Mouse (Mus musculus): ENCODE results near the gene D7Ertd443e. TPM values are rescaled to one million over a fixed set of nuclear protein-coding genes. Genes with fewer than 3 reads are reported as not detected.

D7Ertd443e gene
- polyA plus RNA-seq, 1 experiment from 2014 or later = 0.07 TPM

DNA sequence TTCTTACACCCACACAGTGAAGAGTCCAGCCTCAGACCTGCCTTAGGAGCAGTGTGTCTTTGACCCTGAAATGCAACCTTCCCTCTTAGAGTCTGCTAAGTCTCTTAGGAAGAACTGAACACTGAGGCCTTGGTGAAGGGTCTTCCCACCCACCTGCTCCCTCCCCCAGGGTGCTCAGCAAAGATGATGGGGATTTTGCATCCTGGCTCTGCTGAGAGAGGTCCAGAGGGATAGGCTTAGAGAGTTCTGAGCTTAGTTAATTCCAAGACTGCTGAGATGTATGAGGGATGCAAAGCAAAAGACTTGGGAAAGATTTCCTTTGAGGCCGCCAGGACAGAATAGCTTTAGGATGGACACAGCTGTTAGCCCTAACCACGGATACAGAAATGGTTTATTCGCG is 158.4 kb downstream of the D7Ertd443e start:
- no peak overlapping the region for H3K27ac ChIP-seq (ENCODE audit: low read length)
- no peak overlapping the region for H3K4me2 ChIP-seq (ENCODE audit: low read depth, low read length)
- H3K36me3 ChIP-seq (ENCODE audit: control insufficient read depth, insufficient read depth) = no peaks in the 10 kb centered on the region
- no peak for ATAC-seq (replicated peaks; ENCODE audit: extremely low read depth, insufficient read depth, low FRiP score)
- no peak overlapping the region for H3K9ac ChIP-seq (ENCODE audit: low read length)
- H3K9me3 ChIP-seq (replicated peaks; ENCODE audit: control insufficient read depth, low read length) = no peaks in the 10 kb centered on the region
- peaks cover 9% of the 10 kb centered on the region for H3K4me1 ChIP-seq (ENCODE audit: control insufficient read depth, insufficient read depth, low read length)
- no peak overlapping the region for H3K4me3 ChIP-seq (ENCODE audit: low read length)
- H3K27me3 ChIP-seq (ENCODE audit: control insufficient read depth, insufficient read depth, low read length) = peaks cover 20% of the 10 kb centered on the region
- WGBS = 83% methylated on average over 4 of the region's 4 CpGs

DNA sequence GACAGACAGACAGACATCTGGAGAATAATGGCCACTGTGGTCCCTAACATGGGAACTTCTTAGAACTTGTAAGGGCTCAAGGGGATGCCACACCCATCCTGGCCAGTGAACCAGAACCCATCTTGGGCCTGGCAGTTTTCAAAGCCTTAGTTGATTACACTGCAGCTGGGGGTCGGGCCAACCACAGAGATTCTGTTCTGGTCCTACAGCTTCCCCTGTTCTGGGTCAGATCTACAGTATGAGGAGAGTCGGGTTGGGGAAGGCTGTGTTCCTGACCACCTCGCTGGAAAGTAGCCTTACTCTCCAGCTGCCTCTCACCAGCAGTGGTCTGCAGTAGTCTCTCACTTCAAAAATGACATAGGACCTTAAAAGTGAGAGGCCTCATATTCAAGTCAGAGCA is 159.2 kb downstream of the D7Ertd443e start:
- Histone ChIP-seq H3K27me3 (ENCODE audit: control insufficient read depth, insufficient read depth, low read length) (peaks cover 20% of the 10 kb centered on the region), H3K4me2 (ENCODE audit: low read depth, low read length) (no peak overlapping the region), H3K9ac (ENCODE audit: low read length) (no peak overlapping the region), H3K4me3 (ENCODE audit: low read length) (no peak overlapping the region), H3K27ac (ENCODE audit: low read length) (no peak overlapping the region), H3K4me1 (ENCODE audit: control insufficient read depth, insufficient read depth, low read length) (peaks cover 9% of the 10 kb centered on the region), H3K9me3 (replicated peaks; ENCODE audit: control insufficient read depth, low read length) (no peaks in the 10 kb centered on the region), H3K36me3 (ENCODE audit: control insufficient read depth, insufficient read depth) (no peaks in the 10 kb centered on the region)
- no peak for ATAC-seq (replicated peaks; ENCODE audit: extremely low read depth, insufficient read depth, low FRiP score)
- WGBS = 73% methylated on average over 3 of the region's 3 CpGs

DNA sequence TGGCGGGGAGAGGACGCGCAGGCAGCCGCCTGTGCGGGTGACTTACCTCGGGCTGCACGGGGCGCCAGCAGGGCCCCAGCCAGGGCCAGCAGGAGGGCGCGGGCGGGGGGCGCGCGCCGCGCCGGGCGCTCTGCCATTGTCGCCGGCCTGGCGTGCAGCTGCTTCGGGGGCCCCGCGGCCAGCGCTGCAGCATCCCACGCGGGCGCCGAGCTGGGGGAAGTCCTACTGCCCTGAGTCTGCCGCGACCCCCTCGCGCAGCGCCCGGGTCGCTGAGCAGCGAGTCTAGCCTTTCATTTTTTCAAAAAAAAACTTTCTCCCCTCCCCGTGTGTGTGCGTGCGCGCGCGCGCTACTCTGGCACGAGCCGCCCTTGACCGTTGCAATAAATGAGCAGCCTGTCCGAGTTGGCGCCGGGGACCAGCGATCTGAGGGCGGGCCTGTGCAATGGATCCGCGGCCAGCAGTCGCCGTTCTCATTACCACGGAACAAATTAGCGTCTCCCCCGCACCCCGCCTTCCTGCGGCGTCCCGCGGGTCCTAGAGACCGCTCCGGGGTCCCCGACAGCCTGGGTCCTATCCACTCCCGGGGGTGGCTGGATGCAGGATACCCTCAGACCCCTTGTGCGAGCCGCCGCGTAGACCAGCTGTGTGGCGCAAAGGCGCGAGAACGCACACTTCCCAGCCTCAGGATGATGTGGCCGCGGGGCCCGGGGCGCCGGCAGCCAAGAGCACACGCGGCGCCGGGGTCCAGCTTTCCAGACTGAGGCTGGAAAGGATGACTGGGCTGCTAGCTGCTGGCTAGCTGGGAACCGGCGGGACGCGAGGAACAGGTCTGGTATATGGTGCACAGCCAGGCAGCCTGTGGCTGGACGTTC is 160.5 kb downstream of the D7Ertd443e start:
- Histone ChIP-seq H3K4me2 (ENCODE audit: low read depth, low read length) (peak overlapping the region; percentile 99), H3K9me3 (replicated peaks; ENCODE audit: control insufficient read depth, low read length) (no peaks in the 10 kb centered on the region), H3K36me3 (ENCODE audit: control insufficient read depth, insufficient read depth) (no peaks in the 10 kb centered on the region), H3K4me1 (ENCODE audit: control insufficient read depth, insufficient read depth, low read length) (peaks cover 9% of the 10 kb centered on the region), H3K4me3 (ENCODE audit: low read length) (peak overlapping the region; percentile 75), H3K27me3 (ENCODE audit: control insufficient read depth, insufficient read depth, low read length) (peaks cover 20% of the 10 kb centered on the region), H3K27ac (ENCODE audit: low read length) (peak overlapping the region; percentile 61), H3K9ac (ENCODE audit: low read length) (peak overlapping the region; percentile 75)
- 1% methylated on average over 81 of the region's 90 CpGs for WGBS
- ATAC-seq (replicated peaks; ENCODE audit: extremely low read depth, insufficient read depth, low FRiP score) = peak; percentile 64

DNA sequence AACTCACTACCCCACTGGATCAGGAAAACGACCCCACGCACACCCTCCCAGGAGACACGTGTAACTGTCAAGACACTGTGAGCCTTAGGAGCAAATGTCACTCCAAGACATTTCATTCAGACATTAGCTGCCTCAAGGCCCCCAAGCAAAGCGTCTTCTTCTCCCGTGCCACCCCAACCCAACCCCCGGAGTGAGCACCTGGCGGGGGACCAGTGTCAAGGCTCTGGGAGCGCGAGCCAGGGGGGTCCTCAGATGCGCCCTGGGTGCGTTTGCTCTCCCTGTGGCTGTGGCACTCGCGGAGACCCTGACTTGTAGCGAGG is 161.1 kb downstream of the D7Ertd443e start:
- Histone ChIP-seq H3K9me3 (replicated peaks; ENCODE audit: control insufficient read depth, low read length) (no peaks in the 10 kb centered on the region), H3K4me2 (ENCODE audit: low read depth, low read length) (peak overlapping the region; percentile 99), H3K27me3 (ENCODE audit: control insufficient read depth, insufficient read depth, low read length) (peaks cover 20% of the 10 kb centered on the region), H3K9ac (ENCODE audit: low read length) (peak overlapping the region; percentile 75), H3K36me3 (ENCODE audit: control insufficient read depth, insufficient read depth) (no peaks in the 10 kb centered on the region), H3K4me3 (ENCODE audit: low read length) (peak overlapping the region; percentile 75), H3K27ac (ENCODE audit: low read length) (peak overlapping the region; percentile 61), H3K4me1 (ENCODE audit: control insufficient read depth, insufficient read depth, low read length) (peaks cover 8% of the 10 kb centered on the region)
- no peak; the same call in 1 of the 2 replicates for ATAC-seq (replicated peaks; ENCODE audit: extremely low read depth, insufficient read depth, low FRiP score)
- 0% methylated on average over 14 of the region's 14 CpGs for WGBS

DNA sequence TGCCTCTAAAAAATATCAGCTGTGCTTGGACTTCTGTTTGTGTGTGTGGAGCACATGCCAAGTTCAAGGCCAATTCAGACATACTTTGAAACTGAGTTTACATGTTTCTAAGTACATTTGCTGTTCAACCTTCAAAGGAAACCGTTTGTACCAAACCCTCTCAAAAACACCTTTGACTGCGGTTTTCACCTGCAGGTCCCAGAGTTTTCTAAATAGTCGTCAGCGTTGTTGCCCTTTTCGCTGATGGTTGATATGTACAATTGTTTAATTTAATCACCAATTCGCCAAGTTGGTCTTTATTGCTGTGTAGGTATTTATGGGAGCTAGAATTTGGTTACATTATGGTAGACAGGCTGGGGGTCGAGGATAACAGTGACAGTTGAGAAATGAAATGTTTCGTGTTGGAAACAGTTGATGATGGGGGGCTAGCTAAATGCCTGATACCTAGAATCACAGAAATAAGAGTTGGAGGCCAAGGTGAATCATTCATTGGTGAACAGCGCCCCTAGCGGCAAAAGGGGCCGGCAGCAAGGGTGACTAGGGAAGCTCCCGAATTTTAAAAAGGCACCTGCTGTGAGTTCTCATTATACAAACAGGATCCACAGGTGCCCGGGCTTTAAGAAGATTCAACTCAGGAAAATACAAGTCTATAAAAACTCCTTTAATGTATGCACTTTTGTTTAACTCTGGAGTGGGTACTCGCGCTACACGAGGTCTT is 161.9 kb downstream of the D7Ertd443e start:
- H3K27ac ChIP-seq (ENCODE audit: low read length) = no peak overlapping the region
- peak overlapping the region; percentile 75 for H3K4me3 ChIP-seq (ENCODE audit: low read length)
- 24% methylated on average over 16 of the region's 16 CpGs for WGBS
- H3K27me3 ChIP-seq (ENCODE audit: control insufficient read depth, insufficient read depth, low read length) = peaks cover 20% of the 10 kb centered on the region
- H3K4me1 ChIP-seq (ENCODE audit: control insufficient read depth, insufficient read depth, low read length) = peaks cover 7% of the 10 kb centered on the region
- no peaks in the 10 kb centered on the region for H3K9me3 ChIP-seq (replicated peaks; ENCODE audit: control insufficient read depth, low read length)
- H3K9ac ChIP-seq (ENCODE audit: low read length) = no peak overlapping the region
- peak overlapping the region; percentile 99 for H3K4me2 ChIP-seq (ENCODE audit: low read depth, low read length)
- no peak for ATAC-seq (replicated peaks; ENCODE audit: extremely low read depth, insufficient read depth, low FRiP score)
- no peaks in the 10 kb centered on the region for H3K36me3 ChIP-seq (ENCODE audit: control insufficient read depth, insufficient read depth)

Other genes with a start within 250 kb of the D7Ertd443e start
- 3.1 and 3.8 TPM in 2 replicates for gene Adam12, start 153.5 kb downstream of the D7Ertd443e start, polyA plus RNA-seq (2015; fragmentation: Nextera tagmentation; extraction: Ambion mirVana)

All from heart, embryonic 16.5 days (tissue).